Mouse (Mus musculus) thymus, adult 18-20 months (tissue): ENCODE results near the gene Cyb5b.

Source experiments
- DNase-seq, 2 experiments: peaks; one replicate each; pipeline ENCODE4 v3.0.0; 2022; ENCODE audit warnings: mixed read lengths in 2 of 2

Cyb5b gene

GRCm38 (mm10) chr8:107233718-107234117 is 83.3 kb downstream of the Cyb5b start:
- DNase-seq: no peak
